Mouse (Mus musculus): ENCODE measurements around the gene Gm5580.
"Not testable (repeated sequence)": the region's sequence is repeated elsewhere in the genome, so short reads cannot be mapped to it uniquely, and the experiment has no call there.

The Gm5580 gene

DNA sequence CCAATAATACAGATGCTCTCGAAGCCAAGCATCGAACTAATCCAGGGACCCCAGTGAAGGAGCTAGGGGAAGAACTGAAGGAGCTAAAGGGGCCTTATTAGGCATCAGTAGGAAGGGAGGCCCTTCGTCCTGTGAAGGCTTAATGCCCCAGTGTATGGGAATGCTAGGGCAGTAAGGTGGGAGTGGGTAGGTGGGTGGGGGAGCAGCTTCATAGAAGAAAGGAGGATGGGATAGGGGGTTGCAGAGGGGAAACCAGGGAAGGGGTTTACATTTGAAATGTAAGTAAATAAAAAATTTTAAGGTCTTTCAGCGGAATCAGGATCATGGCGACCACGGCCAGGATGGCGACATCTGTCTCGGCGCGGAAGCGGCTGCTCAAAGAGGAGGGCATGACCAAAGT lies at the start of gene Gm5580:
Gene Gm5580 (plus strand): TSS at position 301 of the 400 bp plus-strand sequence.
- not testable (repeated sequence) for DNase-seq

DNA sequence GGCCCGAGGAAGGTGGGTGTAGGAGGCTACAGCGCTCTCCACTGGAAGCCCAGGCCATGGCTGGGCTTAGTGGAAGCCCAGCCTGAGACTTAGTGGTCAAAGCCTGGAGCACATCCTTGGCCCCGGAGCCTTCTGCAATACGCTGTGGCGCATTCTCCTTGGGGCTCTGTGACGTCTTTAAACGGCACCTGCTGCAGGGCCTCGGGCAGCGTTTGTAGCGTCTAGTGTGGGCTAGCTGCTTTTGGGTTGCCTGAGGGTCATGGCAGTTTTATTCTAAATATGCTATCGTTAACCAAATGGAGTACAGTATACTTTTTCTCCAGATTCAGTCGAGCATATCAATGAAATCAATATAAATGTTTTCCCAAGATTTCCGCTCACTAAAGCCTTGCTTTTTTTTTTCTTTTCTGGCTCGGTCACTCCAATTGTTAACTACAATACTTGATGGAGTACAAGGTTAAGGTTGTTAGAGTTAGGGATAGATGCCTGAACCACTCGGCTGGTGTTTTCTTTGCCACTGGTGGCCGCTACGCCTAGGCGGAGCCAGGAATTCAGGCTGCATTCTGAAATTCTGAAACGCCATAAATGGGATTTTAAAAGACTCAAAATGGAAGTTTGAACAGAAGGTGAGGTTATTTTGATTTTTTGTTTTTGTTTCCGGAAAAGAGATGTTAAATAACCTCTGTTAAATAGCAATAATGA lies 44.5 kb upstream of the Gm5580 start, which contains the start of gene Olfr212:
Gene Olfr212 (plus strand): TSS at position 215 of the 702 bp plus-strand sequence.
- peak in 1 of 2 experiments; percentile 11 for DNase-seq

DNA sequence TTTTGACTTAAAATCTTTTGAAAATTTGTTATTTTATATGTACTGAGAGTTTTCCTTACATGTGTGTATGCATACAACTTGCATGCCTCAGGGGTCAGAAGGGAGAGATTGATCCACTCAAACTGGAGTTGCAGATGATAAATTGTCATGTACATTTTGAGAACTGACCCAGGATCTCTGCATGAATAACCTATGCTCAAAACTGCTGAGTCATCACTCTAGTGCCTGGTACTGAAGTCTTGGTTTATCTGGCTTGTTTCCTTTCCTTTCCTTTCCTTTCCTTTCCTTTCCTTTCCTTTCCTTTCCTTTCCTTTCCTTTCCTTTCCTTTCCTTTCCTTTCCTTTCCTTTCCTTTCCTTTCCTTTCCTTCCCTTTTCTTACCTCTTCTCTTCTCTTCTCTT lies 36.1 kb upstream of the Gm5580 start:
- DNase-seq, result no peak

DNA sequence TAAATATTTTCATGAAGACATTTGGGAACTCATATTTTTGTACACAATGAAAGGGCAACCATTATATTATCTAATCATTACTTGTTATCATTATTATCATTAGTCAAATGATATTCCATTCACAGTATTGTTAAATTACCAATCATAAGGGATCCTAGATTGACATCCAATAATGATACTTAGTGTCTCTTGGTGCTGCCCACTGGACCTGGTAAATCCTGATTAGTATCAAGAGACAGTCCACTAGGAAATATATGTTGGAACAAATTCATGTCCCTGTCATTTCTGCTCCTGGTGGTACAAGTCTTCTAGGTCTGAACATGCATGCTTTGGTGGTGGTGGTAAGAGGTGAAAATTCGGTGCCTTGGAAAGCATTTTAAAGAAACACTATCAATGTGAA lies 12.8 kb upstream of the Gm5580 start, which contains the start of gene Olfr213:
Gene Olfr213 (plus strand): TSS at position 301 of the 400 bp plus-strand sequence.
- DNase-seq, result no peak

DNA sequence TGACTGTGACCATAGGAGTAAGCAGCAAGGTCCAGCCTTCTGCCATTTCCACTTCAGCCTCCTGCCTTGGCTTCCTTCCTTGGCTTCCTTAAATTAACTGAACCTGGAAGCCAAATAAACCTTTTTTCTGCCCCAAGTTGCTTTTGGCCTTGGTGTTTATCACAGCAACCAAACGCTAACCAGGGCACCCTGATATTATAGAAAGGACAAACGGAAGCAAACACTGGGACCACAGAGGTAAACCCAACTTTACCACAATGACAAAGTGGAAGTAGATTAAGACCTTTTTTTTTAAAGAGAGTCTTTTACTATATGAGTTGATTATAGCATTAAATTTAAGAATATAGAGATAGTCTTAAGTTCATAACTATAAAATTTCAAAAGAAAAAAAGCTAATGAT lies 8.4 kb upstream of the Gm5580 start:
- no peak for DNase-seq

DNA sequence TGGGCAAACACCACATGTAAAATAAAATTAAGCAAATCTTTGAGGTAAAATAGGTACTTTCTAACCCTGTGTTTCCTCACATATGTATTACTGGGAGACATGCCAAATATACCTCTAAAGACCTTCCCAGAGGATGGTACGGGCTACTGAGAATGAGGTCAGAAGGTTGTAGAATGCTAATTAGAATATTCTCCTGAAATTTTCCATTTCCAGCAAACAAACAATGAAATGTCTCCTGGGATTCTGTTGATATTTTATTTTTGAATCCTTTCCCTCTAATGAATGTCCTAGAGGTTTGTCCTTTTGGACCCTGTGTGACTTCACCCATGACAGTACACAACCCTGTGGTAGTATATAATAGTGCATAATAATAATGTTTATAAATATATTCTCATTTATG lies 3.0 kb downstream of the Gm5580 start, which contains the start of gene Olfr214:
Gene Olfr214 (plus strand): TSS at position 301 of the 400 bp plus-strand sequence.
- DNase-seq, result no peak

DNA sequence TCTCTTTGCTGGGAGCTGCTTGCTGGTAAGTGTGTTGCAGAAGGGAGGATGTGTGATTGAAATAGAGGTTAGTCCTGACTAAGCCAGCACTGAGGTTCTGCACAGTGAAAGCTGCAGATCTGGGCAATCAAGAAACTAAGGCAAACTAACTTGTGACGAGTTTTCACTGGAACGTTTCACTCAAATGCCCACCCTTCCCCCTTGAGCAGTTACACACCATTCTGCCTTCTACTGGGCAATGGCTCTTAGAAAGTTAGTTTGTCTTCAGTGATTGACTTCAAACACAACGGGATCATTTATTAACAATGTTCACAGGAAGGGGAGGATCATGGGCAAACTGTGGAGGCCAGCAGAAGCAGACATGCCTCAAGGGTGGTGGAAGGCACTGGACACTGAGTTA lies 4.0 kb downstream of the Gm5580 start:
- no peak for DNase-seq

DNA sequence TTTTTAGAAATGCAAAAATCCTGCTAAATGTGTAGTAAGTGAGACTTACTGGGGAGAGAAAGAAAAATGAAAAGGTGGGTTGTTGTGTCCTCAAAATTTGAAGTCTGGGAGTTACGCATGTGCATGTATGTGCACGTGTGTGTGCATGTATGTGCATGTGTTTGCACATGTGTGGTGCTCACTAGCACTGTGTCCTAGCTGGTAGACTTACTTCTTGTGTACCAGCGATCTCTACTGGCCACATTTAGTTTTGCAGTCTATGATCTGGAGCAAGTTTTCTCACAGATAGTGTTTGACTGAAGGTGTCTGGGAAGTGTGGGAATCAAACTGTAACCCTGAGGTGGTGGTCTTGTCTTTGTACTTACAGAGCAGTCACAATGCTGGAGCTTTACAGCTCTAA lies 18.9 kb downstream of the Gm5580 start:
- DNase-seq, result peak; percentile 20 to 53

DNA sequence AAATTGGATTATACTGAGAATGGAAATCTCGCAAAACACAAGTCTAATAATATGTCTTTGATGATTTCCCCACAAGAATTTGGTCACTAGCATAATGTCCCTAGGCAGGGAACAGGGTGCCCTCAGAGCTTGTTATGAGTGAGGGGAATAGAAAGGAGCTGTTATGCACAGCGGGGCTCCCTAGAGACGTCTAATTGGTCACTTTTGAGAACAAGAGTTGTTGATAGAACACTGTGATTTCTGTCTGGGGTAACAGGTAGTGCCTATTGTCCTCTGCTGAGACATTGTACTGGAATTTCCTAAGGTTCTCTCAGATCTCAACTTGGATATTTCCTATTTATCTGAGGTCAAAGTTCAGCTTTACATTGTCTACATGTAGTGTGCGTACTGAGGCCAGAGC lies 33.2 kb downstream of the Gm5580 start, which contains the start of gene Olfr215:
Gene Olfr215 (minus strand): TSS at position 101 of the 400 bp plus-strand sequence.
- DNase-seq, result no peak

DNA sequence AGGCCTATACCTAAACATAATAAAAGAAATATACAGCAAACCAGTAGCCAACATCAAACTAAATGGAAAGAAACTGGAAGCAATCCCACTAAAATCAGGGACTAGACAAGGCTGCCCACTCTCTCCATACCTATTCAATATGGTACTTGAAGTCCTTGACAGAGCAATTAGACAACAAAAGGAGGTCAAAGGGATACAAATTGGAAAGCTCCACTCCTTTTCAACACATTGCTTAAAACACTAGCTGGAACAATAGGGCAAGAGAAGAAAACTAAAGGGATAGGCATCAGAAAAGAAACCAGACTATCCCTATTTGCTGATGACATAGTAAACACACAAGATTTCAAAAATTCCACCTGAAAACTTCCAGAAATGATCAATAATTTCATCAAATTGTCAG lies 50.0 kb downstream of the Gm5580 start:
- DNase-seq, result not testable (repeated sequence)
